Mouse (Mus musculus): Measurements from ENCODE around the gene Ntn3. TPM values are rescaled to one million over a fixed set of nuclear protein-coding genes. Genes with fewer than 3 reads are reported as not detected.

The Ntn3 gene
- under 1 TPM; 0.35 to 0.56 TPM for total RNA-seq (2021)
- long read RNA-seq, experiment 1, result 0 reads
- long read RNA-seq, experiment 2, result 0 reads

DNA sequence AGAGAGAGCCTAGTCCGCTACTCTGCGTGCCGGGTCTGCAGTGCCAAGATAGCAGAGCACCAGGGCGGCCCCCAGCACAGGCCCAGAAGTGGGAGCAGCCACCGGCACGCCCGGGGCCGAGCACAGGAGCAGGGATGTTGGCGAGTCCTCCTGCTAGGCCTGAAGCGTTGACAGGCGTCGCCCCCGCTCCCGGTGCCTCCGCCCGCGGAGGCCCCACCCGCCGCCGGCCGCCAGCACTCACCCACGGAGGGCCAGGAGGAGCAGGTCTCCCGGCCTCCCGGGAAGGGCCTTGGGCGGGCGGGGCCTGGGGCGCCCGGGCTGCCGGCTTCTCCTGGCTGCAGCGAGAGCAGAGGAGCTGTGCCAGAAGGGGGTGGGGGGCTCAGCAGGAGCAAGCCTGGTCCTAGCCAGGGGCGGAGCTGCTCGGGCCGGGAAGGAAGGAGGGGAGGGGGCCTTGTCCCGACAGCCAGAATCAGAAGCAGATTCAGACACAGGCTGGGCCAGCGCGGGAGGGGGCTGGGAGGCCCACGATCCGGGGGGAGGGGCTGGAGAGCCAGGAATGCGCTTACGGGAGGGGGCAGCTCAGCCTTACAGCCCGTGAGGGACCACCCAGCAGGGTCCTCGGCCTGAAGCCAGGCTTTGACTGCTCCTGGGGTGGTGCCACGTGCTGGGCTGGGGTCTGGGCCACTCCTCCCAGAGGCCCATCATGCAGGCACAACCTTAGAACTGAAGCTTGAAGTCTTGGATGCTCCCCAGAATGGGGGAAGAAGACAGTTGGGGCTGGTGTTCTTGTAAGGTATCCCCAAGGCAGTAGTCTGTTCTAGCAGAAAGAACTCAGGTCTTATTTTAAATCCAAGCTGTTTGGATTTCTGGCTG is at the start of gene Ntn3:
Gene Ntn3 (minus strand): TSS at position 489 of the 873 bp plus-strand sequence.
- peak; percentile 43 for DNase-seq

DNA sequence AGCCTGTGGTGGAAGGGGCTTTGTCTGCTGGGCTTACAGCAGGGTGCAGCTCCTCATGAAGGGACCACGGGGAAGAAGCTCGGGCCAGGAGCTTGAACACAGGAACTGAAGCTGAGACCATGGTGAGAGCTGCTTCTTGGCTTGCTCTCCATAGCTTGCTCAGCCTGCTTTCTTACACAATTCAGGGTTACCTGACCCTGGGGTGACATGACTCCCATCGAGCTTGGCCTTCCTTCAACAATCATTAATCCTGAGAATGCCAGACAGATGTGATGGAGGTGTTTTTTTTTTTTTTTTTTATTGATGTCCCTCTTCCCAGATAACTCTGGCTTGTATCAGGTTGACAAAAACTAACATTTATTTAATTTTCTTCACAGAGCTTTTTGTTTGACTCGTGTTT is 49.6 kb upstream of the Ntn3 start:
- DNase-seq, result no peak

DNA sequence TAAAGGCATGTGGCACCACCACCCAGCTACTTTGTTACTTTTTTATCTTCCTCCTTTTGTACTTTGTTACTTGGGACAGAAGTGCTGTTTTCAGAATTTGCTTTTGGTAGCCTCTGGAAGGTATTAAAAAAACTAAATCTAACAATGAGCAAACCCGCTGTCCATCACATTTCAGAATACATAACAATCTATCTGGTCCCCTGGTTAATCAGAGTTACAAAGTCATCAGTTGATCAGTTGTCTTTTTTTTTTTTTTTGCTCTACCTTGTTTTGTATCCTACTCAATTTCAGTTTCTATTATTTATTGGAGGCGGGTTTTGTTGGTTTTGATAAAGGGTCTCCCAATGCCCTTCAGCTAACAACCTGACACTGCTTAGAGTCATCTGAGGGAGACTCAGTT is 43.0 kb upstream of the Ntn3 start:
- no peak for DNase-seq

DNA sequence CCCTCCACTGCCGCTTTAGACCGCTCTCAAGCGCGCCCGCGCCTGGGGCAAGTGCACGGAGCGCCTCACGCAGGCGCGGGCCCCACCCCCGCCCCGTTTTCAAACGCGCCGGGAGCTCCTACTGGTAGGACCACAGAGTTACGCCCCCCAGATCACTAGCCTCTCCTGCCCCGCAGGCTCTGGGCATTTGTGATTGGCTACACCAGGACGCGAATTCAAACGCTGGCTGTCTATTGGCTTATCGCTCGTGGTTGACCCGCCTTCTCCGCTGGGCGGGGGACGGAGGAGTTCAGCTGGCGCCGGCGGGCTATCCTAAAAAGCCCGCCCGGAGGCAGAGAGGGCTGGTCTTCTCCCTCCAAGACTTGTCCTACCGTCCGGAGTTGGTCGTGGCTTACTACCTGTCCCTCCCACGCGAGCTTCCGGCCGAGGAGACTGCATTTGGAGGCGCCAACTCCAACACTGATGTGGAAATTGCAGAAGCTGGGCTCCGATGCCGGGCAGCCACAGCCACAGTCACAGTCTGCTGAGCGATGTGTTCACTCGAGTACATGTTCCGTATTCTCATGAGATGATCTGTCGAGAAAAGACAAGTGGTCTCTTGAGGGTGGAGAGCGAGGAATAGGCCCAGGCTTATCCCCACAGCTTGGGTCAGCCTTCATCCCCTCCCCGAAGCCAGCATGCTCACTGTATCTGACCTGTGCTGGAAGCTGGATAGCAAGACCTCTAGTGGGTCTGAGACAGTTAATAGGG is 42.2 kb upstream of the Ntn3 start, which contains the start of gene Ccnf:
Gene Ccnf (minus strand): TSS at position 165 of the 750 bp plus-strand sequence.
- peak; percentile 97 for DNase-seq

DNA sequence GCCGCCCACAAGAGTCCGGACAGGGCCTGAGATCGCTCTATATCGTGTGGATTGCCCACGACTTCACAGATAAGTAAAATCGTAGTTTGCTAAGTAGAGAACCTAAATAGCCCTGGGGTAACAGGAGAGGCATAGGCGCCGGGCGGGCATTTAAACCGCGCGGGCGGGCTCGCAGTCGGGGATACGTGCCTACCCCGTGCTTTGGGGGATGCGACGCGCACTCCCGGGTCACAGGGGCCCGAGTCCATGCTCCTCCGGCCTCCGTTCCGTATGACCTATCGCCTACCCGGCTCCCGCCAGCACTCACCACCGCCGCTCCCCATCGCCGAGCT is 41.6 kb upstream of the Ntn3 start:
- no peak for DNase-seq

DNA sequence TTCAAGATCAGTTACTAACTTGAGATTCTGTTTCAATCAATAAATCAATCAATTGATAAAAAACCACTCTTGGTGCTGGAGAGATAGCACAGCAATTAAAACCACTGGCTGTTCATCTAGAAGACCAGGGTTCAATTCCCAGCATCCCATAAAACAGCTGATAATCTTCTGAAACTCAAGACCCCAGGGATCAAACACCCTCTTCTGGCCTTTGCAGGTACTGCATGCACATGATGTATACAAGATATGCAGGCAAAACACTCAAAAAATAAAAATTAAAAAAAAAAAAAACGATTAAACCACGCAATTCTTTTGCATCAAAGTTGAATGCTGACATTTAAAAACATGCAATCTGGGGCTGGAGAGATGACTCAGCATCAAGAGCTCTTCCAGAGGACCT is 39.3 kb upstream of the Ntn3 start:
- DNase-seq, result no peak

DNA sequence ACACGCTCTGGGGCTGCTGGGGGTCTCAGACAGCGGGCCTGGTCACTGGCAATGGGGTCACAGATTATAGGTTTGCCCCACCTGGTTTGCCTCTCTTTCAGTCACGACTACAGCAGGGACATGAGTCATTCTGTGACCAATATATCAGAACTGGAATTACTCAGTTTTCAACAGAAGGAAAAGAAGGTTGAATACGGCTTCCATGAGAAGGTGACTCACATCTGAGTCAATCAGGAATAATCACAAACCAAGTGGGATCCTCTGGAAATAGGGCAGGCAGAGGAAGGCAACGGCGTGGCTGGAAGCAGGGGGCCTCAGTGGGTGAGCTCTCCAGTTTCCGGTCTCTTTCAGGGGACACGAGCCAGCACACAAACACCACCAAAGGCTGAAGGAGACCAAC is 34.7 kb upstream of the Ntn3 start:
- DNase-seq, result no peak

DNA sequence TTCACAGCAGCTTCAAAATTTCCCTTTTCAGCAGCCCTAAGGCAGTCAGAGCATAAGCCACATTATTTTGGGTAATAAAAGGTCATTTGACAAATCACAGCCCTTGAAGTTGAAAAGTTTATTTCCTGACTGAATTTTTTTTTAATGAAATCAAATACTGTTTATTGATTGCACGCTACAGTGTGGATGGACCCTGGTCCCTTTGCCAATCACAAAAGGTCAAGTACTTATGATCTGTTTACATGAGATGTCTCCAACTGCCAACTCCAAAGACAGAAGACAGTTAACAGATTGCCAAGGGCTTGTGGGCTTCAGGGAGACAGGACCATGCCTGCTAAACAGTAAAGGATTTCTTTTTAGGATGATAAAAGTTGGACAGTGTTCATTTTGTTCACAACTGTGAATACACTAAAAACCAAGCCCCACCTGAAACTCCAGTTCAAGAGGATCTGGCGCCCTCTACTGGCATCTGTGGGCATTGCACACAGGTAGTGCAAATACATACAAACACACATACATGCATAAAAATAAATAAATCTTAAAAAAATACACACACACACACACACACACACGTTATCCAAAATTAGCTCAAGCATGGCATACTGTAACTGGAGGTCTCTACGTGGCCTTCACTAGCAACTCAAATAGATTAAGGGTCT is 34.1 kb upstream of the Ntn3 start:
- no peak for DNase-seq

DNA sequence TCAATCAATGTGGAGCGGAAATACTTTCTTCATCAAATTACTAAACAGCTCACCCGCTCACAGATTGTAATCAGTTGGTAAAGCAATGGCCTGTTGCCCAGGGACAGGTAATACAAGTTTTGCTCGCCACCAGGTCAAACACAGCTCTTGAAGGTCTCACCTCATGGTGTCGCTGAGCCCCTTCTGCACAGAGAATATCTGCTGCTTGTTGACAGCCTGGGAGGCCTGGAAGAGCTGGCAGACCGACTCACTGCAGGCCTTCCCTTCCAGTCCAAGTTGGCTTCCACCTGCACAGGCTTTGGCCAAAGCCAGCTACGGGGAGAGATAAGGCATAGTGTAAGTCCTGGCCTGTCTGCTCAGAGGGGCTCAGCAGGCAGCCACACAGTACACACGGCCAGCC is 27.6 kb upstream of the Ntn3 start:
- DNase-seq, result no peak

DNA sequence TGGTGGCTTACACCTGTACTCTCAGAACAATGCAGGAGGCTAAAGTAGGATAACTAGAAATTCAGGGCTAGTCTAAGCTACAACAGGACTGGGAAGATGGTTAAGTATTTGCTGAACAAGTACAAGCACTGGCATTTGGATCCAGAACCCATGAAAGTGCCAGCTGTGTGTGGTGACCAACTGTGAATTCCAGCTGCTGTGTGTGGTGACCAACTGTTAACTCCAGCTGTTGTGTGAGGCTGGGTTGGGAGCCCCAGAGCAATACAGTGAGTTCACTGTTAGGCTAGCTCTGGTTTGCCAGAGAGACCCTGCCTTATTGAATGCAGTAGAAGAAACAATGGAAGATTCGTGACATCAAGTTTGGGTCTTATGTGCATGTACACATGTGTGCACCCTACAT is 27.1 kb upstream of the Ntn3 start:
- DNase-seq, result no peak

DNA sequence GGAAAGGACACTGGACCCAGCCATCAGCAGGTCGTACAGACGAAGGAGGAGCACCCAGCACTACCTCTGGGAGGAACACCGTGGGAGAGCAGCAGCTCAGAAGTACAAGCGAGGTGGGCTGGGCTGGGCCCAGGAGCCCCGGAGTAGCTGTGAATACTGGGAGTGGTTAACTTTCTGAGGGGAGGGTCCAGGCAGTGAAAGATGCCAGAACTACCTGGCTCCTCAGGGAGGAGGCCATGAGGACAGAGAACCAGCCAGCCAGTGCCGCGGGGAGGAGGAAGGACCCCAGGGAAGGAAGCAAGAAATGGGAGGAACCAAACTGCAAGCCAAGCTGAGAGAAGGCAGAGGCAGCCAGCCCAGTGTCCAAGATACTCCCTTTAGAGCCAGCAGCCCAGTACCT is 18.6 kb upstream of the Ntn3 start:
- DNase-seq, result no peak

DNA sequence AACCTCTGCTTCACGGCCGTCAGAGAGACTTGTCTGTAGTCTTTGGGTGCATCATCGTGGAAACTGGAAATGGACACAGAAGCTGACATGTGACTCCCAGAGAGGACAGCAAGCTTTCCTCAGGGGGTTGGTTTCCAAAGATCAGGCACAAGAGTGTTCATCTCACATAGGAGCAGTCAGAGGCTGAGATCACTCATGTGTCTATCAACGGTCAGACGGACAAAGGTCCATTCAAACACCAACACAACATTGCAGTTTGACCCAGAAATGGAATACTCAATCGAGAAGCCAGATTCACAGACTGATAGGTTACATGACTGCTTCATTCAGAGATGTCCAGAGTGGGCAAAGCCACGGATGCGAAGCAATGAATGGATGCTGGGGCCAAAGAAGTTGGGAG is 17.4 kb upstream of the Ntn3 start:
- no peak for DNase-seq

DNA sequence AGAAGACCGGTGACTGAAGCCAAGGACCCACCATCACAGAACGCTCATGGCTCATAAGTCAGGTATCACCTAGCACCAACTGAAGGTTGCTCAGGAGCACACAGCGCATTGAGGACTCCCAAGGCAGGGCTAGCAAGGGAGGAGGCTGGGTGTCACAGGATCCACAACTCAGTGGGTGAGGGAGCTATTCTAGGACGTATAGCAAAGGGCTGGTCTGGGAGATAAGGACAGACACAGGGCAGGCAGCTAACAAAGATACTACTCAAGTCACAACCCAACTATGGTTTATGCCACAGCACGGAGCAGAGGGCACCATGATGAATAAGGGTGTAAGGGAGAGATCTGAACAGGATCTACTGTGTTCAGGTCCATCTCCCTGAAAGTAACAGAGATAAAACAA is 16.5 kb upstream of the Ntn3 start:
- DNase-seq, result no peak

DNA sequence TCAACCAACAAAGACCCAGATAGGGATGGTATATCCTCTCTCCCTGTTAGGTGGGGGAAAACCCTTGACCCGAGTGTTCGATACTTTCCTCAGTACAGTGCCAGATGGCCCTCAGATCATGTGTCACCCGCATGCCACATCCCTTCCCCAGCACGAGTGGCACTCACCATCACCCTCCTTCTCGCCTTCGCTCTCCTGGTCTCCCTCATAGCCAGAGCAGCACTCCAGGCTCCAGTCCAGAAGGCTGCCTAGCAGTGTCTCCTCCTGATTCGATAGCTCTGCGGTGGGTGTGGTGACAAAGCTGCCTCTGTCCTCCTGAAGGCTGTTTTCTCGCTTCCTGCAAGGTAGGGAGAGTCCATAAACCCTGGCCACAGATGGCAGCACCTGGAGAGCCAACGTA is 15.4 kb upstream of the Ntn3 start:
- DNase-seq, result no peak

DNA sequence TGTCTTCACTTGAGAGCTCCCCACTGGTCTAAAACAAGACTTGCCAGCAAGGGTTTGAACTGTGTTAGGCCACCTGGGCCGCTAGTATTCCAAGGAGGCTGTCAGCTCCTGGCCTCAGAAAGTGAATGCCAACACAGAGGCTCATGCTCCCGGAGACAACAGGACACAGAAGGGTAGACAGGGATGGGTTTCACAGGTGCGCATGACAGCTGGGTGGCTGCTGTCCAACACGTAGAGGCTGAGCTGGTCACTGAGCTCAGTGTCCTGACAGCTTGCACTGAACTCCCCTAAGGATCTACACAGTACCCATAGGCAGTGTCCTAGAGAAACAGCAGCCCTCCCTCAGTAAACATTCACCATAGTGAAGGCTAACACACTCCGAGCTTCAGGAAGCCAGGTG is 14.2 kb upstream of the Ntn3 start:
- DNase-seq, result peak; percentile 40

DNA sequence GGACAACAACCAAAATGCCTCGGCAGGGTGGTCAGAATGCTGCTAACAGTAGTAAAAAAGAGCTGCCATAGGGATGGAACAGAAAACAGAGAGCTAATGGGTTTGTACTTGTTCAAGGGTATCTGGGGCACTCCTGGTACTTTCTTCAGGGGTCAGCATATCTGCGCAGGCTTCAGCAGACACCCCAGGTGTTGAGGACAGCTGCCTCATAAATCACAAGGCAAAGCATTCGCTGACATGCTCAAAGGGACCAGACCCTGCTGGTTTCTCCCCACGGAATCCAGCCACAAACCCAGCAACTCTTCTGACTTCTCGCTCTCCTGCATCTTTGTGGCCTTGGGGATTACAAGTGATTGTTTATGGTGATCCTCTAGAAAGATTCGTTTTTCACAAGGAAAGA is 13.3 kb upstream of the Ntn3 start:
- DNase-seq, result no peak

DNA sequence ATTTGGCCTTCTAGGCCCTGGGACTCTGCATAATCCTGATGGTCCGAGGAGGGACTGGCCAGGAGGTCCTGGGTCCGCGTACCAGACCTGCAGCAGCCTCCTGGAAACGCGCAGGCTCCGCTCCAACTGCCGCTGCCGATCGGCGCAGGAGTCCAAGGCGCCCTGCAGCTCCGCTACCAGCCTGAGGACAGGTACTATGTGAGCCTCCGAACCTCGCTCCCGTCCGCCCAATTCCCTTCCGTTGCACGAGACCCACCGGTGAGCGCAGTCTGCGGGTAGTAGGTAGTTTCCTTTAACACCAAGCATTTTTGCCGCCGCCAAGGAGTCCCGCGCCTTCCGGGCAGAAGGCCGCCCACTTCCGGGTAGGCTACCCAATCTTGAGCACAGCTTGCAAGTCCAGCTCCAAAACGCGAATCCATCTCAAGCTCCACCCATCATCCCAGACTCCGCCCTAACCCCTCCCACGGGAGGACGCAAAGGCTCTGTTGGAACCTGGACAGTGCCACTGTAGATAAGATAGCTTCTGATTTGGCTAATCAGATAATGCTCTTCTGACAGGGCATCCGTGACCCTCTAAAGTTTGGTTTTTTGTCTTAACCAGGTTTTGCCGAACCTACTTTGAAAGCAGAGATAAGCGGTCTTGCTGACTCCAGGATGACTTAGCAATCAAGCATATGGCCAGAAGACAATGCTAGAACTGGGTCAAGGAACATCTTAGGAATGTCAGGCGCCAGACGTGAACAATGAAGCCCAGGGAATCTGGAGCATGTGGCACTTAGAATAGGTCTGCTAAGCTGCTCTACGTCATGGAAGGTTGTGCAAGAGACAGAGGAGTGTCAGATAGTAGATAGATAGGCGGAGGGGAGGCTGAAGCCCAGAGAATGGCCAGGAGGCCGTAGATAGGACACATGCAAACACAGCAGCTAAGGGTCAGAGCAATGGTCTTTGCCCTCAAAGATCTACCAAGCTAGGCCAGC is 11.4 kb upstream of the Ntn3 start, which contains the start of gene Tedc2:
Gene Tedc2 (minus strand): TSS at position 417 of the 977 bp plus-strand sequence.
- peak; percentile 92 for DNase-seq

DNA sequence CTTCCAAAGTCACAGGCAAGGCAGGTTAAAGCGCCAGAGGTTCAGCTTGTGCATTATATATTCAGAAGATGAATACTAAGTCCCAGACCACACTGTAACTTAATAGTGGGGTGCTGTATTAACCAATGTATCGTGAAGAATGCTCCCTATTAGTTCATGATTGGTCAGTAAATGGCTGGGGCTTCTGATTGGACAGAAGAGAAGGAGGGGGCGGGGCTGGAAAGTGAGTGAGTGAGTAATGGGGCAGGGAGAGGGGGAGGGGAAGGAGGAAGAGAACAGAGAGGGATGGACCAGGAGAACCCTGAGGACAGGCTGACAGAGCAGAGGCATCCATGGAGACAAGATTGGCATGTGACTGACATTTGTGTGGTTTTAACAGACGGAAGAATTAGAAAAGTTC is 7.5 kb upstream of the Ntn3 start:
- no peak for DNase-seq

DNA sequence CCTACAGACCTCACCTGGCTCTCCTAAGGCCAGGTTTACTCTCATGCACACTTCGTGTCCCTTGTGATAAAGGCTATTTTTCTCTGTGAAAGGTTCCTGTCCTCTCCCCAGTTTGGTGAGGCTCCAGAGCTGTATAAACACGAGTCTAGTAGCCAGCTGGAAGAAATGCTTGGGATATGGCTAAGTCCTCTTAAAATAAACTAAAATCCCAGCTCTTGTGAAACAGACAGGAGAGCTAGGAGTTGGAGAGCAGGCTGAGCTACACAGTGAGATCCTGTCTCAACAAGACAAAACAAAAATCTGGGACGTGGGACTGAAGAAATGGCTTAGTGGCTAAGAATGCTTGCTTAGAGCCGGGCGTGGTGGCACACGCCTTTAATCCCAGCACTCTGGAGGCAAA is 3.9 kb upstream of the Ntn3 start:
- DNase-seq, result no peak

DNA sequence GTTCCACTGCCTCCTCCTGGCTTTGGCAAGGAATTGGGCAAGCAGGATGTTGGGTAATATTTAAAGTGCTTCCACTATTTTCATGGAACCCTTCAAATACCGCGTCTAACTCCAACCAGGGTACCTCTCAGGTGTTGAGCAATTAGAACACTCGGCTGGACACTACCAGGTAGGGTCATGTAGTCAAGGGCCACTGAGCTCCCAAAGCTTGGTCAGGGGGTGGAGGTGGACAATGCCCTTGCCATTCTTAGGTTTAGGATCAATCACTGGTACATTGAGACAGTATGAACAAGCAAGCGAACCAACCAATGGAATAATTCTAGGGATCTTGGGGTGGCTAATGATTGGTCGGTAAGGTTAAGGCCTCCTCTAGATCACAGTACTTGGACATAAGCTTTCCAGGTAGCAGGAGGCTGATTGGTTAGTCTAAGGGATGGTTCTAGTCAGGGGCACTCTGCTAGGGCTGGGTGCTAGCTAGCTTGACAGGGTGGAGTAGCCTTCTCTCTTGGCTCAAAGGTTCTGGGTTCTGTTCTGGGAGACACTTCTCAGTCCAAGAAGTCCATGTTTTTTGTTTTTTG is 3.2 kb upstream of the Ntn3 start:
- no peak for DNase-seq
